Mouse (Mus musculus) liver, adult 2 months (tissue): ENCODE results near the gene Slc9a4.
"Not testable (repeated sequence)": the region's sequence is repeated elsewhere in the genome, so short reads cannot be mapped to it uniquely, and the experiment has no call there.

ENCODE experiments used
- CTCF ChIP-seq: fragments of 200-500 bp; IDR thresholded peaks from 2 replicates; pipeline ENCODE4 v1.5.1; 2011; ENCODE audit warnings: low read depth, low read length, control low read depth
- POLR2A ChIP-seq: fragments of 200-500 bp; IDR thresholded peaks from 2 replicates; pipeline ENCODE4 v1.6.1; 2011; ENCODE audit warnings: low read length, control low read depth; ENCODE audit not compliant: insufficient read depth; ENCODE audit errors: extremely low read depth

DNA sequence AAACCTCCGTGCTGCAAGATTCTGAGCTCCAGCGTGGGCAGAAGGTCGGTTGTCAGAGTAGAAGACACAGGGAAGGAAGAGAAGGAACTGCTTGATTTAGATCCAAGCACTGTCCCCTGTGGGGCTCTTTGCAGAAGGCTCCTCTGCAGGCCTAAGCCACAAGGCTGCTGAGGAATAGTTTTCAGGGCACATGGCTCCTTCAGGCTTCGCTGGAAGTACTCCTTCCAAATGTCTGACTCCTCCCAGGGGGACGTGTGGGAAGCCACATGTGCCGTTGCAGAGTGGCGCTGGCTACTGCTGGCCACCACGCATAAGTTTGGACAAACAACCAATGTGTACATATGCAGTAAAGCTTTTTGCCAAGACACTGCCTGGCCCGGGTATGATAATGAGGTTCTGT, 19.8 kb downstream of the Slc9a4 start:
- TF ChIP-seq POLR2A, CTCF: not testable (repeated sequence)
